Comparison of ENCODE assay signal across 8 mouse cellular contexts in genomic region chr10:81106113-81106721, GRCm38 (mm10). TPM values are rescaled to one million over a fixed set of nuclear protein-coding genes. Genes with fewer than 3 reads are reported as not detected.
DNase-seq lines count a peak whose midpoint lies in the region; ATAC-seq and TF ChIP-seq lines count a peak whose summit lies in the region.

No protein-coding gene starts in this region.

- H3K4me1 ChIP-seq in cortical plate, adult 2 months (ENCODE audit: control insufficient read depth, insufficient read depth, low read length) = peaks cover 15% of the 10 kb centered on the region

- peak overlapping the region; percentile 74 for H3K4me3 ChIP-seq in cortical plate, adult 2 months (ENCODE audit: insufficient read depth, low read length)

- TF ChIP-seq CTCF in cortical plate, adult 2 months (IDR thresholded peaks at IDR 0.05; ENCODE audit: extremely low read depth, insufficient read depth, low read length) = no peak

- TF ChIP-seq POLR2A in cortical plate, adult 2 months (IDR thresholded peaks at IDR 0.05; ENCODE audit: extremely low read depth, insufficient read depth, low read length) = no peak

- peak; percentile 90 for DNase-seq in gastrocnemius, postnatal 10 days
- DNase-seq in induced T-regulatory cell, adult 2 months (ENCODE audit: low read depth) = peak; percentile 93
- peak; percentile 80 to 83 for DNase-seq in left cerebral cortex, postnatal 14 days (ENCODE audit: low spot score in 2 of 2)
- DNase-seq in mesoderm, embryonic 11.5 days (ENCODE audit: low read depth, low spot score) = peak; percentile 92
- peak; percentile 82 for DNase-seq in right cerebral cortex, postnatal 25 days
- peak; percentile 86 to 91 for DNase-seq in urinary bladder, postnatal 4 days (ENCODE audit: low spot score in 2 of 2)

- peak overlapping the region; percentile 98 for H3K27ac ChIP-seq in cortical plate, adult 2 months (ENCODE audit: insufficient read depth, low read length)

- intact Hi-C loops in left cerebral cortex, postnatal 14 days (cut with DNase I) = no loop called here

- peak; percentile 71 for ATAC-seq in activated CD4-positive, CD25-positive, alpha-beta regulatory T cell, adult 4 months

RNA-seq across cellular contexts. Expression of gene Map2k2, which starts 0.5 kb away (rescaled TPM):
- polyA plus RNA-seq in activated CD4-positive, CD25-positive, alpha-beta regulatory T cell, adult 4 months (2017; shearing (Covaris generic)) = 10 to 100 TPM; 21.3 to 26.5 TPM
- 192 and 201 TPM in 2 replicates for polyA plus RNA-seq in cortical plate, adult 2 months (2012; rRNA removed)
- 100 to 1,000 TPM; 170 to 177 TPM for total RNA-seq in gastrocnemius, postnatal 10 days (2021)
- total RNA-seq in left cerebral cortex, postnatal 14 days (2021) = 100 to 1,000 TPM; 116 to 122 TPM

RNA-seq across cellular contexts. Expression of gene Creb3l3, which starts 7.5 kb away (rescaled TPM):
- not detected for polyA plus RNA-seq in activated CD4-positive, CD25-positive, alpha-beta regulatory T cell, adult 4 months (2017; shearing (Covaris generic))
- 0.42 TPM in 2 replicates for polyA plus RNA-seq in cortical plate, adult 2 months (2012; rRNA removed)
- total RNA-seq in gastrocnemius, postnatal 10 days (2021) = 1 to 10 TPM in 1 of 2 experiments, under 1 TPM in 1; 0.87 to 2.1 TPM
- total RNA-seq in left cerebral cortex, postnatal 14 days (2021) = under 1 TPM; 0.15 to 0.44 TPM

RNA-seq across cellular contexts. Expression of gene Zbtb7a, which starts 28.8 kb away (rescaled TPM):
- polyA plus RNA-seq in activated CD4-positive, CD25-positive, alpha-beta regulatory T cell, adult 4 months (2017; shearing (Covaris generic)) = 10 to 100 TPM; 10.7 to 12.4 TPM
- 46.9 and 49.9 TPM in 2 replicates for polyA plus RNA-seq in cortical plate, adult 2 months (2012; rRNA removed)
- total RNA-seq in gastrocnemius, postnatal 10 days (2021) = 10 to 100 TPM; 29.2 to 35.9 TPM
- 10 to 100 TPM; 74.8 to 76.0 TPM for total RNA-seq in left cerebral cortex, postnatal 14 days (2021)

RNA-seq across cellular contexts. Expression of gene Thop1, which starts 36.4 kb away (rescaled TPM):
- 1 to 10 TPM; 2.8 to 4.5 TPM for polyA plus RNA-seq in activated CD4-positive, CD25-positive, alpha-beta regulatory T cell, adult 4 months (2017; shearing (Covaris generic))
- 66.2 and 68.5 TPM in 2 replicates for polyA plus RNA-seq in cortical plate, adult 2 months (2012; rRNA removed)
- 10 to 100 TPM; 26.4 to 27.1 TPM for total RNA-seq in gastrocnemius, postnatal 10 days (2021)
- total RNA-seq in left cerebral cortex, postnatal 14 days (2021) = 10 to 100 TPM; 51.1 to 51.2 TPM

RNA-seq across cellular contexts. Expression of gene Sgta, which starts 46.2 kb away (rescaled TPM):
- polyA plus RNA-seq in activated CD4-positive, CD25-positive, alpha-beta regulatory T cell, adult 4 months (2017; shearing (Covaris generic)) = 10 to 100 TPM; 54.7 to 68.3 TPM
- 222 and 228 TPM in 2 replicates for polyA plus RNA-seq in cortical plate, adult 2 months (2012; rRNA removed)
- total RNA-seq in gastrocnemius, postnatal 10 days (2021) = 10 to 100 TPM; 82.2 to 84.4 TPM
- 100 to 1,000 TPM; 178 to 186 TPM for total RNA-seq in left cerebral cortex, postnatal 14 days (2021)

Comparison
In these comparisons a context has a peak if more than half of its experiments do, and no peak if none do; other contexts are left out.
1. Peak in every context shown above with its lines: DNase-seq, ATAC-seq, H3K4me3 ChIP-seq and H3K27ac ChIP-seq.